9 mouse cellular contexts compared by ENCODE assay signal in the genomic region with DNA sequence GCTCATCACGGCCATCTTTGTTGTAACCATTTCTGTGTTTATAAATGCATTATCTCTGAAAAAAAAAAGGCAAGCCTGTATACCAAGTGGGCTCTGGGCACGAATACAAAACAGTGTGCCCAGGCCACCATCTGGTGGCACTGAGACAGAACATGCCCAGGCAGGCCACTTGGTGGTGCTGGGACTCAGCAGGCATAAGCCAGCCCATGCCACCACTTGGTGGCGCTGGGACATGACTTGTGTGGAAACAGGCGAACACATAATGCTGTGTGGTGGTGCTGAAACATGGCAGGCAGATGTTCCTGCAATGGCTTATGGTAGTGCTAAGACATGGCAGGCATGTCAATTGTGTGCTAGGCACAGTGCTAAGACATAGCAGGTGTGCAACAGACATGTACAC. TPM values are rescaled to one million over a fixed set of nuclear protein-coding genes. Genes with fewer than 3 reads are reported as not detected.
DNase-seq lines count a peak whose midpoint lies in the region; ATAC-seq and TF ChIP-seq lines count a peak whose summit lies in the region.
"Had no signal": no experiment of that assay in that cellular context is flagged by ENCODE, and none has a peak within 500 bp of the region (broad histone marks: within the 10 kb centered on the region; RNA-seq: fewer than 3 reads in every experiment).

No protein-coding gene starts in this region.

- no peak overlapping the region for H3K4me3 ChIP-seq in MEL (ENCODE audit: control insufficient read depth in 1 of 2, insufficient read depth in 1 of 2, low read depth in 2 of 2, low read length in 2 of 2)
- no peak overlapping the region for H3K4me3 ChIP-seq in hindbrain, embryonic 13.5 days
- H3K4me3 ChIP-seq in megakaryocyte, embryonic 14.5 days (replicated peaks), result peak overlapping the region; percentile 48
- no peak overlapping the region for H3K4me3 ChIP-seq in layer of hippocampus, adult 2 months
- H3K4me3 ChIP-seq: liver, embryonic 15.5 days had no signal

- peak in 2 of 3 experiments; percentile 8 to 50; a peak in 2 of 6 replicates for TF ChIP-seq CTCF in MEL (IDR thresholded peaks at IDR 0.05 in 2 of 3, conservative IDR thresholded peaks at IDR 0.05 in 1 of 3; ENCODE audit: control insufficient read depth in 1 of 3, insufficient read depth in 1 of 3, low read depth in 2 of 3, low read length in 3 of 3, poor library complexity in 1 of 3, severe bottlenecking in 1 of 3)
- TF ChIP-seq CTCF in layer of hippocampus, adult 2 months (conservative IDR thresholded peaks at IDR 0.05), result no peak

- TF ChIP-seq RAD21 in MEL (IDR thresholded peaks at IDR 0.05; ENCODE audit: low read depth, low read length), result no peak; the same call in none of the 2 replicates

- no peaks in the 10 kb centered on the region for H3K4me1 ChIP-seq in MEL (ENCODE audit: control insufficient read depth in 1 of 2, insufficient read depth in 2 of 2, low read length in 2 of 2)
- no peaks in the 10 kb centered on the region for H3K4me1 ChIP-seq in hindbrain, embryonic 13.5 days (replicated peaks)
- H3K4me1 ChIP-seq in megakaryocyte, embryonic 14.5 days, result no peaks in the 10 kb centered on the region; the same call in 1 of the 2 replicates
- H3K4me1 ChIP-seq: liver, embryonic 15.5 days had no signal

- peak; percentile 13 for DNase-seq in kidney, adult 9 months
- DNase-seq in kidney, adult 8-10 months, result no peak
- peak; percentile 10 for DNase-seq in MEL (ENCODE audit: low read depth, low spot score)
- DNase-seq in gastrocnemius, postnatal 4 days (ENCODE audit: low spot score in 2 of 2), result no peak
- no peak for DNase-seq in layer of hippocampus, adult 2 months (ENCODE audit: low spot score in 2 of 2)
- no peak for DNase-seq in urinary bladder, adult 2 months (ENCODE audit: low spot score)

- peak; percentile 45 for ATAC-seq in hindbrain, embryonic 13.5 days (ENCODE audit: low FRiP score)

- no peak for TF ChIP-seq EP300 in MEL (IDR thresholded peaks at IDR 0.05; ENCODE audit: low read depth in 1 of 2, low read length in 2 of 2)

- H3K9me3 ChIP-seq in MEL (replicated peaks; ENCODE audit: insufficient read depth, low read length), result no peaks in the 10 kb centered on the region
- H3K9me3 ChIP-seq in hindbrain, embryonic 13.5 days, result no peaks in the 10 kb centered on the region
- 0 out of 2 replicates have a peak, but pooled peaks cover 4% of the 10 kb centered on the region for H3K9me3 ChIP-seq in megakaryocyte, embryonic 14.5 days
- H3K9me3 ChIP-seq: liver, embryonic 15.5 days had no signal

- H3K4me2 ChIP-seq in hindbrain, embryonic 13.5 days, result no peak overlapping the region
- H3K4me2 ChIP-seq: liver, embryonic 15.5 days had no signal

- H3K79me2 ChIP-seq in MEL (ENCODE audit: control insufficient read depth, insufficient read depth, low read length, poor library complexity), result no peaks in the 10 kb centered on the region

- no peak for TF ChIP-seq POLR2A in MEL (IDR thresholded peaks at IDR 0.05; ENCODE audit: control insufficient read depth in 1 of 2, insufficient read depth in 1 of 2, low read depth in 1 of 2, low read length in 2 of 2, poor library complexity in 1 of 2)

- H3K36me3 ChIP-seq in MEL (ENCODE audit: control insufficient read depth in 1 of 2, insufficient read depth in 2 of 2, low read length in 2 of 2), result no peaks in the 10 kb centered on the region
- H3K36me3 ChIP-seq in hindbrain, embryonic 13.5 days, result no peaks in the 10 kb centered on the region
- H3K36me3 ChIP-seq in megakaryocyte, embryonic 14.5 days (replicated peaks; ENCODE audit: low read length), result no peaks in the 10 kb centered on the region
- H3K36me3 ChIP-seq: liver, embryonic 15.5 days had no signal

- 81% methylated on average over 4 of the region's 4 CpGs for WGBS in hindbrain, embryonic 13.5 days

- H3K27me3 ChIP-seq in MEL (ENCODE audit: control insufficient read depth in 1 of 2, insufficient read depth in 2 of 2, low read length in 2 of 2), result no peaks in the 10 kb centered on the region
- H3K27me3 ChIP-seq in hindbrain, embryonic 13.5 days, result no peaks in the 10 kb centered on the region
- H3K27me3 ChIP-seq in megakaryocyte, embryonic 14.5 days (replicated peaks), result no peaks in the 10 kb centered on the region
- H3K27me3 ChIP-seq: liver, embryonic 15.5 days had no signal

- no peak overlapping the region for H3K27ac ChIP-seq in MEL (ENCODE audit: control insufficient read depth, low read depth, low read length)
- no peak overlapping the region for H3K27ac ChIP-seq in hindbrain, embryonic 13.5 days
- no peak overlapping the region for H3K27ac ChIP-seq in layer of hippocampus, adult 2 months
- H3K27ac ChIP-seq: liver, embryonic 15.5 days had no signal

- H3K9ac ChIP-seq in MEL (ENCODE audit: control insufficient read depth, low read depth, low read length, poor library complexity, severe bottlenecking), result no peak overlapping the region
- no peak overlapping the region for H3K9ac ChIP-seq in hindbrain, embryonic 13.5 days
- H3K9ac ChIP-seq: liver, embryonic 15.5 days had no signal

TF ChIP-seq in MEL, 35 proteins besides CTCF, POLR2A, EP300 and RAD21:
- no peak for TF ChIP-seq TBP (IDR thresholded peaks at IDR 0.05; ENCODE audit: low read depth, low read length)
- TF ChIP-seq SMC3 (IDR thresholded peaks at IDR 0.05; ENCODE audit: low read depth, low read length), result peak; percentile 14; the same call in 1 of the 2 replicates
- no peak for TF ChIP-seq CHD1 (IDR thresholded peaks at IDR 0.05; ENCODE audit: low read depth, low read length)

RNA-seq across cellular contexts. Expression of a gene that starts 11.3 kb away (rescaled TPM):
- 8.4 and 9.6 TPM in 2 replicates for total RNA-seq in MEL (2012; rRNA removed)
- polyA plus RNA-seq in MEL (2012; ENCODE audit: insufficient read depth in 1 of 2, insufficient read length in 2 of 2, low read depth in 1 of 2, low replicate concordance in 2 of 2, missing spikeins in 1 of 2), result 1 to 10 TPM in 1 of 2 experiments, not detected in 1; 7.5 TPM
- polyA plus RNA-seq in hindbrain, embryonic 13.5 days (2015; fragmentation: Nextera tagmentation; extraction: Ambion mirVana), result 17.9 and 18.3 TPM in 2 replicates
- polyA plus RNA-seq in megakaryocyte, embryonic 14.5 days (2012; ENCODE audit: insufficient read depth, low replicate concordance), result 0.65 TPM in 1 of 2 replicates, not detected in the other
- total RNA-seq in gastrocnemius, postnatal 4 days (2021), result 10 to 100 TPM; 18.3 to 19.2 TPM
- total RNA-seq in layer of hippocampus, adult 2 months (2021), result 10 to 100 TPM; 27.8 to 28.7 TPM
- polyA plus RNA-seq in urinary bladder, adult 2 months (2012; rRNA removed), result 10.1 and 12.1 TPM in 2 replicates

Comparison
In these comparisons a context has a peak if more than half of its experiments do, and no peak if none do; other contexts are left out.
1. DNase-seq: peak in kidney, adult 9 months (single experiment) and MEL (single experiment); none in kidney, adult 8-10 months (0 of 2), gastrocnemius, postnatal 4 days (0 of 2), layer of hippocampus, adult 2 months (0 of 2) and urinary bladder, adult 2 months (single experiment).